Mouse (Mus musculus): ENCODE data around the gene Dexi. TPM values are rescaled to one million over a fixed set of nuclear protein-coding genes. Genes with fewer than 3 reads are reported as not detected.

Gene Dexi
- polyA plus RNA-seq, 1 experiment = 1.6 TPM

GRCm38 (mm10) chr16:10460188-10460587 is 82.7 kb downstream of the Dexi start:
- H3K27me3 ChIP-seq (ENCODE audit: control insufficient read depth) = no peaks in the 10 kb centered on the region
- no peak overlapping the region for H3K4me3 ChIP-seq (replicated peaks)
- H3K36me3 ChIP-seq (ENCODE audit: control insufficient read depth) = no peaks in the 10 kb centered on the region
- TF ChIP-seq GATA1 (IDR thresholded peaks at IDR 0.05; ENCODE audit: low read length) (no peak), TAL1 (IDR thresholded peaks at IDR 0.05; ENCODE audit: low read length) (no peak)
- no peaks in the 10 kb centered on the region for H3K4me1 ChIP-seq (ENCODE audit: control insufficient read depth)
- no peaks in the 10 kb centered on the region for H3K9me3 ChIP-seq (ENCODE audit: control insufficient read depth, low read length)

- Histone ChIP-seq H3K4me1 (ENCODE audit: control insufficient read depth) (no peaks in the 10 kb centered on the region), H3K4me3 (replicated peaks) (no peak overlapping the region), H3K27me3 (ENCODE audit: control insufficient read depth) (no peaks in the 10 kb centered on the region), H3K9me3 (ENCODE audit: control insufficient read depth, low read length) (no peaks in the 10 kb centered on the region), H3K36me3 (ENCODE audit: control insufficient read depth) (no peaks in the 10 kb centered on the region)
- no peak for TF ChIP-seq GATA1 (IDR thresholded peaks at IDR 0.05; ENCODE audit: low read length)
- TF ChIP-seq TAL1 (IDR thresholded peaks at IDR 0.05; ENCODE audit: low read length) = no peak
Measured at GRCm38 (mm10) chr16:10454583-10454974, 88.3 kb downstream of the Dexi start.

GRCm38 (mm10) chr16:10453872-10454582 is 88.8 kb downstream of the Dexi start:
- Histone ChIP-seq H3K4me3 (replicated peaks) (no peak overlapping the region), H3K27me3 (ENCODE audit: control insufficient read depth) (no peaks in the 10 kb centered on the region), H3K36me3 (ENCODE audit: control insufficient read depth) (no peaks in the 10 kb centered on the region), H3K4me1 (ENCODE audit: control insufficient read depth) (no peaks in the 10 kb centered on the region), H3K9me3 (ENCODE audit: control insufficient read depth, low read length) (no peaks in the 10 kb centered on the region)
- TF ChIP-seq TAL1 (IDR thresholded peaks at IDR 0.05; ENCODE audit: low read length) (no peak), GATA1 (IDR thresholded peaks at IDR 0.05; ENCODE audit: low read length) (no peak)

Other genes starting within 250 kb of the Dexi start
- not detected in 2 replicates for gene Emp2, start 229.1 kb downstream of the Dexi start, polyA plus RNA-seq (2012)
- not detected in 2 replicates for gene Tekt5, start 147.6 kb downstream of the Dexi start, polyA plus RNA-seq (2012)
- 3.0 and 3.6 TPM in 2 replicates for gene Nubp1, start 131.1 kb downstream of the Dexi start, polyA plus RNA-seq (2012)
- not detected in 2 replicates for gene Tvp23a, start 95.7 kb downstream of the Dexi start, polyA plus RNA-seq (2012)
- not detected in 2 replicates for gene Ciita, start 63.0 kb downstream of the Dexi start, polyA plus RNA-seq (2012)
- gene Clec16a, start 2.3 kb upstream of the Dexi start, polyA plus RNA-seq (2012) = 0.99 and 1.1 TPM in 2 replicates
- 0.13 and 0.19 TPM in 2 replicates for gene Socs1, start 242.5 kb upstream of the Dexi start, polyA plus RNA-seq (2012)
- not detected in 2 replicates for gene Tnp2, start 245.6 kb upstream of the Dexi start, polyA plus RNA-seq (2012)
- gene Prm3, start 247.9 kb upstream of the Dexi start, polyA plus RNA-seq (2012) = not detected in 2 replicates